Mouse (Mus musculus) CH12.LX (cell line): ENCODE results near the gene Sema4g.

Experiments used
- EP300 ChIP-seq: IDR thresholded peaks from 2 replicates; pipeline ENCODE4 v1.6.1; 2011; ENCODE audit warnings: low read length, improper control_type of control experiment
- HCFC1 ChIP-seq: IDR thresholded peaks from 2 replicates; pipeline ENCODE4 v1.6.1; 2012; ENCODE audit warnings: low read depth, mild to moderate bottlenecking, inconsistent platforms, low read length, improper control_type of control experiment
- KAT2A ChIP-seq: IDR thresholded peaks from 2 replicates; pipeline ENCODE4 v1.6.1; 2012; ENCODE audit warnings: low read length, improper control_type of control experiment, inconsistent platforms; ENCODE audit not compliant: insufficient replicate concordance
- SMC3 ChIP-seq: IDR thresholded peaks from 2 replicates; pipeline ENCODE4 v1.6.1; 2011; ENCODE audit warnings: low read depth, low read length, improper control_type of control experiment
- TBP ChIP-seq: conservative IDR thresholded peaks from 2 replicates; pipeline ENCODE4 v1.6.1; 2011; ENCODE audit warnings: low read depth, low read length, improper control_type of control experiment
- USF1 ChIP-seq: IDR thresholded peaks from 2 replicates; pipeline ENCODE4 v1.6.1; 2014; ENCODE audit warnings: low read depth, mild to moderate bottlenecking, inconsistent platforms, low read length, improper control_type of control experiment
- ZC3H11A ChIP-seq: IDR thresholded peaks from 2 replicates; pipeline ENCODE4 v1.6.1; 2012; ENCODE audit warnings: low read depth, mild to moderate bottlenecking, inconsistent platforms, low read length, improper control_type of control experiment
- ZNF384 ChIP-seq: IDR thresholded peaks from 2 replicates; pipeline ENCODE4 v1.6.1; 2012; ENCODE audit warnings: low read depth, low read length, improper control_type of control experiment, inconsistent platforms

GRCm38 (mm10) chr19:45012636-45013035 is 23.7 kb downstream of the Sema4g start:
- TF ChIP-seq USF1 (no peak), KAT2A (no peak), ZC3H11A (no peak), HCFC1 (no peak), SMC3 (peak; percentile 70), EP300 (no peak), TBP (no peak), ZNF384 (no peak)
